Mouse (Mus musculus): ENCODE data around the gene Rtl8c.
"Not testable (repeated sequence)": the region's sequence is repeated elsewhere in the genome, so short reads cannot be mapped to it uniquely, and the experiment has no call there.

DNA sequence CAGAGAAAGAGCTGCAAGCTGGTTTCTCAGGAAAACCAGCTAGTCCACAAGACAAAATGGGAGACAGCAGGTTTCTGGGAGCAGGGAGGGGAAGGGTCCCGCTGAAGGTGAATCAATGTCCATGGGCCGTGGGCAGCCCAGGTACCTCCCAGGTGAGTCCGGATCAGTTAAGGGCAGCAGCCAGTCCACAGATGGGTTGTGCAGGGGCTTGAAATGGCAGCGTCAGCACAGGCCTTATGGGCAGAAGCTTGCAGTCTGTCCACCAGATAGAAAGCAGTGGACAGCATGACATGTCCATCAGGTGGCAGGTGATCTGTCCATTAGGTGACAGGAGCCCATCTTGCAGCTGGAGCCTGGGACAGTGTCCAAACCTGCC is 34.8 kb downstream of the Rtl8c start:
- not testable (repeated sequence) for TF ChIP-seq CTCF (IDR thresholded peaks at IDR 0.05; ENCODE audit: control insufficient read depth, insufficient read depth, low read length); POLR2A (IDR thresholded peaks at IDR 0.05; ENCODE audit: borderline replicate concordance, control insufficient read depth, low read depth, low read length)

All from bone marrow, adult 2 months (tissue).